Mouse (Mus musculus): Measurements from ENCODE around the gene Rhbdd3.

The Rhbdd3 gene

GRCm38 (mm10) chr11:5130111-5130665 is 31.5 kb downstream of the Rhbdd3 start:
- DNase-seq, result no peak

- no peak for DNase-seq
Measured at GRCm38 (mm10) chr11:5132751-5133150, 34.0 kb downstream of the Rhbdd3 start.

GRCm38 (mm10) chr11:5135914-5136313 is 37.2 kb downstream of the Rhbdd3 start:
- peak; percentile 79 to 84 for DNase-seq

GRCm38 (mm10) chr11:5138642-5139041 is 39.9 kb downstream of the Rhbdd3 start:
- peak; percentile 77 to 82 for DNase-seq

- DNase-seq, result peak in 1 of 2 experiments; percentile 53
Measured at GRCm38 (mm10) chr11:5139372-5139771, 40.6 kb downstream of the Rhbdd3 start.

- DNase-seq, result peak; percentile 56 to 69
Measured at GRCm38 (mm10) chr11:5140619-5141018, 41.9 kb downstream of the Rhbdd3 start.

- no peak for DNase-seq
Measured at GRCm38 (mm10) chr11:5141252-5141651, 42.5 kb downstream of the Rhbdd3 start.

GRCm38 (mm10) chr11:5141965-5142364 is 43.2 kb downstream of the Rhbdd3 start:
- DNase-seq, result peak in 1 of 2 experiments; percentile 41

- DNase-seq, result no peak
Measured at GRCm38 (mm10) chr11:5145600-5145999, 46.9 kb downstream of the Rhbdd3 start.

- no peak for DNase-seq
Measured at GRCm38 (mm10) chr11:5149249-5149648, 50.5 kb downstream of the Rhbdd3 start.

- DNase-seq, result no peak
Measured at GRCm38 (mm10) chr11:5149955-5150354, 51.2 kb downstream of the Rhbdd3 start.

- no peak for DNase-seq
Measured at GRCm38 (mm10) chr11:5150416-5151246, 51.9 kb downstream of the Rhbdd3 start.

GRCm38 (mm10) chr11:5151247-5151630 is 52.5 kb downstream of the Rhbdd3 start:
- DNase-seq, result no peak

- DNase-seq, result no peak
Measured at GRCm38 (mm10) chr11:5151680-5152337, 53.1 kb downstream of the Rhbdd3 start, which contains the start of gene Emid1. Emid1 (minus strand) TSS chr11:5152257.

- DNase-seq, result no peak
Measured at GRCm38 (mm10) chr11:5154961-5155805, 56.5 kb downstream of the Rhbdd3 start.
